Mouse (Mus musculus) cerebellum, adult 2 months (tissue): ENCODE results near the gene Dnase1l3. TPM values are rescaled to one million over a fixed set of nuclear protein-coding genes. Genes with fewer than 3 reads are reported as not detected.

Experiments used
- DNase-seq, 2 experiments: peaks; one replicate each; pipeline ENCODE4 v3.0.0; 2021
- H3K27ac ChIP-seq: fragments of 200-500 bp; 2 replicates; pipeline ENCODE4 v1.5.1; 2012; ENCODE audit warnings: low read length, control low read depth, inconsistent platforms; ENCODE audit not compliant: insufficient read depth
- H3K27me3 ChIP-seq: fragments of 200-500 bp; 2 replicates; pipeline ENCODE4 v1.6.1; 2012; ENCODE audit warnings: inconsistent platforms, mild to moderate bottlenecking, low read length, moderate library complexity; ENCODE audit not compliant: control insufficient read depth, insufficient read depth
- H3K4me1 ChIP-seq: fragments of 200-500 bp; 2 replicates; pipeline ENCODE4 v1.6.1; 2011; ENCODE audit warnings: low read length; ENCODE audit not compliant: control insufficient read depth, insufficient read depth
- H3K4me3 ChIP-seq: fragments of 200-500 bp; replicated peaks from 2 replicates; pipeline ENCODE3; 2011; ENCODE audit warnings: mild to moderate bottlenecking, low read depth, low read length, control low read depth; ENCODE audit not compliant: insufficient read depth
- CTCF ChIP-seq: fragments of 200-500 bp; IDR thresholded peaks from 2 replicates; pipeline ENCODE4 v1.5.1; 2011; ENCODE audit warnings: low read depth, mild to moderate bottlenecking, control low read depth, low read length, moderate library complexity, borderline replicate concordance; ENCODE audit not compliant: insufficient read depth
- POLR2A ChIP-seq: fragments of 200-500 bp; IDR thresholded peaks from 2 replicates; pipeline ENCODE4 v1.6.1; 2011; ENCODE audit warnings: low read length, control low read depth, borderline replicate concordance; ENCODE audit not compliant: insufficient read depth
- WGBS: fragments of 180-500 bp; shearing (Covaris S2); methylation state at CpG from one replicate; pipeline ENCODE4 v1.1.7; 2018; 5-methylcytosine and 5-hydroxymethylcytosine counted together
- polyA plus RNA-seq: library from polyadenylated mRNA; depleted of rRNA; stranded (reverse); fragments of >200 nt; gene quantifications from 2 replicates; pipeline ENCODE4 v1.2.3, GENCODE M21; 2012

Dnase1l3 gene
- polyA plus RNA-seq, 1 experiment, result 0.02 TPM

GRCm38 (mm10) chr14:7971889-7972493, 22.4 kb downstream of the Dnase1l3 start:
- H3K4me3 ChIP-seq, result no peak overlapping the region
- DNase-seq, result no peak
- no peak overlapping the region for H3K27ac ChIP-seq
- TF ChIP-seq POLR2A (no peak), CTCF (no peak)
- H3K4me1 ChIP-seq, result no peaks in the 10 kb centered on the region
- 44% methylated on average over 10 of the region's 10 CpGs for WGBS
- no peaks in the 10 kb centered on the region for H3K27me3 ChIP-seq

DNA sequence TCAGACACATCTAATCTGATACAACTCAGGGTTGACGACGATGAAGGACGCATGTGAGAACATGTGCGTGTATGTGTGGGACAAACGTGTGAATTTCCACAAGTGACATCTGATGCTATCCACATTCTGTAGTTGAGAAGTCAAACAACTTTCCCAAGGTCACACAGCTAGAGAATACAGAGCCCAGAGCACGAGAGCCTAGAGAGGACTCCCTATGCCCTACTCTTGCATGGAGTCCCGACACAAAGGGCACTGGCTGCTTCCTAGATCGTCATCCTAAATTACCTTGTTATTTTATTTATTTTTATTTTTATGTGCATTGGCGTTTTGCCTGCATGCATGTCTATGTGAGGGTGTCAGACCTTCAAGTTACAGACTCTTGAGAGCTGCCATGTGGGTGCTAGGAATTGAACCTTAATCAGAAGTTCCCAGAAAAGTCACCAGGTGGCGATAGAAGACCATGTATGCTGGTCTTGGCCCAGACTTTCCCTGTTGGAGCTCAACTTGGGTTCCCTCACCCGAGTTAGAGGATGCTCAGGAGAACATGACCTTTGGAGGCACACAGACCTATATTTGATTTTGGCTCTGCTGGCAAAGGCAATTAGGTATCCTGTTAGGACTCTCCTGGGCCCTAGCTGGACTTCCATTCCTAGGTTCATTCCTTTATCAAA, 30.0 kb downstream of the Dnase1l3 start:
- Histone ChIP-seq H3K27ac (no peak overlapping the region), H3K27me3 (no peaks in the 10 kb centered on the region), H3K4me3 (no peak overlapping the region), H3K4me1 (peaks cover 4% of the 10 kb centered on the region; the same call in 1 of the 2 replicates)
- WGBS, result 56% methylated on average over 11 of the region's 11 CpGs
- TF ChIP-seq CTCF (peak; percentile 95), POLR2A (no peak)
- DNase-seq, result peak; percentile 67 to 71

- 75% methylated on average over 7 of the region's 7 CpGs for WGBS
- no peak for DNase-seq
- no peaks in the 10 kb centered on the region for H3K27me3 ChIP-seq
- no peak overlapping the region for H3K4me3 ChIP-seq
- TF ChIP-seq POLR2A (no peak), CTCF (no peak)
- H3K4me1 ChIP-seq, result peaks cover 4% of the 10 kb centered on the region; the same call in 1 of the 2 replicates
- H3K27ac ChIP-seq, result no peak overlapping the region
Measured at GRCm38 (mm10) chr14:7963160-7963559, 31.2 kb downstream of the Dnase1l3 start.

- Histone ChIP-seq H3K4me3 (no peak overlapping the region), H3K4me1 (peaks cover 4% of the 10 kb centered on the region; the same call in 1 of the 2 replicates), H3K27me3 (no peaks in the 10 kb centered on the region), H3K27ac (no peak overlapping the region)
- DNase-seq, result no peak
- no peak for TF ChIP-seq CTCF
- no peak for TF ChIP-seq POLR2A
- WGBS, result 81% methylated on average over 2 of the region's 2 CpGs
Measured at GRCm38 (mm10) chr14:7962626-7963025, 31.7 kb downstream of the Dnase1l3 start.

DNA sequence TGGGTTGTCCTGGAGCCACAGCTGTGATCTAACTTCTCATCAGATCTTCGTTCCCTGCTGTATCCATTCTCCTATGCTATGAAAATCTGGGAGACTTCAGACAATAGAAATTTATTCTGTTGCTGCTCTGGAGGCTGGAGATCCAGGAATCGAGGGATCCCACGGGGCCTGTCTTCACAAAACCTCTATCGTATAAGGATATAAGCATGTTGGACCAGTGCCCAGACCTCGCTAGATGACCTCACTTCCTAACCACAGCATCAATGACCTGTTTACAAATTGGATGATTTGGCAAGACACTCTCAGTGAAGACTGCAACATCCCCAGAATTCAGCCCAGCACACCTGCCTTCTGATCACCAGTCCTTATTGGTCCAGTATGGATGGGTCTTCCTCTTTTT, 32.7 kb downstream of the Dnase1l3 start:
- H3K27ac ChIP-seq, result no peak overlapping the region
- 41% methylated on average over 5 of the region's 5 CpGs for WGBS
- no peaks in the 10 kb centered on the region for H3K27me3 ChIP-seq
- H3K4me3 ChIP-seq, result no peak overlapping the region
- DNase-seq, result no peak
- TF ChIP-seq POLR2A (no peak), CTCF (no peak)
- H3K4me1 ChIP-seq, result peaks cover 4% of the 10 kb centered on the region; the same call in 1 of the 2 replicates

DNA sequence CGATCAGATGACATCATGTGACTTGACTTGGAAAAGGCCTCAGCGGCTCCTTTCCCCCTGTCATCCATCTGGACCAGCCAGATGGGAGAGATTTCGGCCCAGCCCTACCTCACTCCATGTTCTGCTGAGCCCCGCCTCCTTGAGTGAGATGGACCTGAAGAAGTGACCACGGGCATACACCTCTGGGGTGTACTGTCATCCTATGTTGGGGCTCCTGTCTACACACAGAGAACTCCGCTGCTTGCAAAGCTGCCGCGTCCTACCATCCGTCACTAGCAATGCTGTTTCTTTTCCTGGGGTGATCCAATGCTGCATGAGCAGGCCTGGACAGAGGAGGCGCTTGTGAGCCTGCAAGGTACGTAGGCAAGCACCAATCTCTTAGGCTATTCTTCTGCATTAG, 33.8 kb downstream of the Dnase1l3 start:
- TF ChIP-seq CTCF (peak; percentile 57; the same call in 1 of the 2 replicates), POLR2A (no peak)
- Histone ChIP-seq H3K4me3 (no peak overlapping the region), H3K27ac (no peak overlapping the region), H3K27me3 (no peaks in the 10 kb centered on the region), H3K4me1 (peaks cover 4% of the 10 kb centered on the region; the same call in 1 of the 2 replicates)
- peak; percentile 51 for DNase-seq
- WGBS, result 43% methylated on average over 11 of the region's 11 CpGs

DNA sequence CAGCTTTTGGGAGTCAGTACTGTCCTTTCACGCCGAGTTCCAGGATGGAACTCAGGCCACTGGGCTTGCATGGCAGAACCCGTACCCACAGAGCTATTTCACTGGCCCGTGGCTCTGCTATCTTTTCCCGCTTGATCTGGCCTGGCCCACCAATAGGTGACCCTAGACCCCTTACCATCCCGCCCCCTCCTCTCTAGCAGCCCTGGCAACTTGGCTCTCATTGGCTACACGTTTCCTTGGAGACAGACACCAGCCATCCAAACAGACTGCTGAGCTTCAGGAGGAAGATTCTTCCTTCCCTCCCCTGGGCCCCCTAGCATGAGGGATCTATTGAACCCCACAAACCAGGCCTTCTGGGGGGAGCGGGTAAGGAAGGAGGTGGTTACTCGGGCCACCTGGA, 37.3 kb downstream of the Dnase1l3 start, which contains the start of gene Gm45521:
Gene Gm45521, plus strand, starts transcription at position 240 of the 400 bp plus-strand sequence.
- no peak for TF ChIP-seq POLR2A
- no peak for TF ChIP-seq CTCF
- Histone ChIP-seq H3K27me3 (no peaks in the 10 kb centered on the region), H3K4me3 (no peak within 1 kb of the TSS), H3K27ac (no peak within 1 kb of the TSS), H3K4me1 (peaks cover 4% of the 10 kb centered on the region; the same call in 1 of the 2 replicates)
- WGBS, result 49% methylated on average over 9 of the region's 9 CpGs
- DNase-seq, result no peak

GRCm38 (mm10) chr14:7956427-7956826, 37.9 kb downstream of the Dnase1l3 start:
- H3K4me1 ChIP-seq, result peaks cover 4% of the 10 kb centered on the region; the same call in 1 of the 2 replicates
- DNase-seq, result no peak
- H3K27ac ChIP-seq, result no peak overlapping the region
- H3K27me3 ChIP-seq, result no peaks in the 10 kb centered on the region
- TF ChIP-seq POLR2A (no peak), CTCF (no peak)
- no peak overlapping the region for H3K4me3 ChIP-seq
- 84% methylated on average over 10 of the region's 10 CpGs for WGBS
